Mouse (Mus musculus): ENCODE measurements around the gene Nrp2. TPM values are rescaled to one million over a fixed set of nuclear protein-coding genes. Genes with fewer than 3 reads are reported as not detected.

Gene Nrp2
- polyA plus RNA-seq, 1 experiment from 2014 or later: 40.9 TPM

GRCm38 (mm10) chr1:62718750-62719149 lies 15.7 kb downstream of the Nrp2 start:
- Histone ChIP-seq H3K36me3 (ENCODE audit: control insufficient read depth, insufficient read depth, low read length) (no peaks in the 10 kb centered on the region; the same call in 1 of the 2 replicates), H3K9me3 (ENCODE audit: control insufficient read depth, low read length) (no peaks in the 10 kb centered on the region), H3K4me1 (ENCODE audit: control insufficient read depth, insufficient read depth, low read length) (peaks cover 17% of the 10 kb centered on the region), H3K4me3 (ENCODE audit: low read depth, low read length) (no peak overlapping the region), H3K27me3 (ENCODE audit: control insufficient read depth, insufficient read depth, low read length) (no peaks in the 10 kb centered on the region), H3K9ac (ENCODE audit: low read length) (no peak overlapping the region), H3K4me2 (ENCODE audit: low read depth) (no peak overlapping the region), H3K27ac (ENCODE audit: low read depth, low read length) (no peak overlapping the region)
- 65% methylated on average over 8 of the region's 8 CpGs for WGBS
- no peak for ATAC-seq (ENCODE audit: insufficient read depth, low FRiP score, low TSS enrichment)
- no peak for DNase-seq (ENCODE audit: low spot score)

GRCm38 (mm10) chr1:62719770-62720169 lies 16.7 kb downstream of the Nrp2 start:
- 80% methylated on average over 6 of the region's 6 CpGs for whole genome bisulfite sequencing
- no peak for DNase-seq (ENCODE audit: low spot score)

GRCm38 (mm10) chr1:62720176-62720575 lies 17.1 kb downstream of the Nrp2 start:
- 68% methylated on average over 3 of the region's 3 CpGs for WGBS

More at GRCm38 (mm10) chr1:62719770-62720169, 16.7 kb downstream of the Nrp2 start:
- ATAC-seq (ENCODE audit: insufficient read depth, low FRiP score, low TSS enrichment): no peak
- no peak overlapping the region for H3K4me3 ChIP-seq (ENCODE audit: low read depth, low read length)
- no peak overlapping the region for H3K9ac ChIP-seq (ENCODE audit: low read length)
- no peaks in the 10 kb centered on the region; the same call in 1 of the 2 replicates for H3K36me3 ChIP-seq (ENCODE audit: control insufficient read depth, insufficient read depth, low read length)
- H3K9me3 ChIP-seq (ENCODE audit: control insufficient read depth, low read length): no peaks in the 10 kb centered on the region
- H3K4me2 ChIP-seq (ENCODE audit: low read depth): no peak overlapping the region
- peaks cover 17% of the 10 kb centered on the region for H3K4me1 ChIP-seq (ENCODE audit: control insufficient read depth, insufficient read depth, low read length)
- no peaks in the 10 kb centered on the region for H3K27me3 ChIP-seq (ENCODE audit: control insufficient read depth, insufficient read depth, low read length)
- H3K27ac ChIP-seq (ENCODE audit: low read depth, low read length): no peak overlapping the region

GRCm38 (mm10) chr1:62720727-62721705 lies 17.9 kb downstream of the Nrp2 start:
- H3K9ac ChIP-seq (ENCODE audit: low read length): no peak overlapping the region
- H3K4me3 ChIP-seq (ENCODE audit: low read depth, low read length): no peak overlapping the region
- H3K4me1 ChIP-seq (ENCODE audit: control insufficient read depth, insufficient read depth, low read length): peaks cover 17% of the 10 kb centered on the region
- no peak for ATAC-seq (ENCODE audit: insufficient read depth, low FRiP score, low TSS enrichment)
- no peak overlapping the region for H3K27ac ChIP-seq (ENCODE audit: low read depth, low read length)
- no peak for DNase-seq (ENCODE audit: low spot score)
- no peaks in the 10 kb centered on the region; the same call in 1 of the 2 replicates for H3K36me3 ChIP-seq (ENCODE audit: control insufficient read depth, insufficient read depth, low read length)
- H3K4me2 ChIP-seq (ENCODE audit: low read depth): no peak overlapping the region
- no peaks in the 10 kb centered on the region for H3K9me3 ChIP-seq (ENCODE audit: control insufficient read depth, low read length)
- 69% methylated on average over 13 of the region's 13 CpGs for WGBS
- H3K27me3 ChIP-seq (ENCODE audit: control insufficient read depth, insufficient read depth, low read length): no peaks in the 10 kb centered on the region

More at GRCm38 (mm10) chr1:62720176-62720575, 17.1 kb downstream of the Nrp2 start:
- Histone ChIP-seq H3K27ac (ENCODE audit: low read depth, low read length) (no peak overlapping the region), H3K4me2 (ENCODE audit: low read depth) (no peak overlapping the region), H3K9me3 (ENCODE audit: control insufficient read depth, low read length) (no peaks in the 10 kb centered on the region), H3K27me3 (ENCODE audit: control insufficient read depth, insufficient read depth, low read length) (no peaks in the 10 kb centered on the region), H3K4me1 (ENCODE audit: control insufficient read depth, insufficient read depth, low read length) (peaks cover 17% of the 10 kb centered on the region), H3K36me3 (ENCODE audit: control insufficient read depth, insufficient read depth, low read length) (no peaks in the 10 kb centered on the region; the same call in 1 of the 2 replicates), H3K4me3 (ENCODE audit: low read depth, low read length) (no peak overlapping the region), H3K9ac (ENCODE audit: low read length) (no peak overlapping the region)
- ATAC-seq (ENCODE audit: insufficient read depth, low FRiP score, low TSS enrichment): no peak
- no peak for DNase-seq (ENCODE audit: low spot score)

GRCm38 (mm10) chr1:62721706-62722187 lies 18.7 kb downstream of the Nrp2 start:
- Histone ChIP-seq H3K27me3 (ENCODE audit: control insufficient read depth, insufficient read depth, low read length) (no peaks in the 10 kb centered on the region), H3K4me3 (ENCODE audit: low read depth, low read length) (no peak overlapping the region), H3K27ac (ENCODE audit: low read depth, low read length) (no peak overlapping the region), H3K9ac (ENCODE audit: low read length) (no peak overlapping the region), H3K9me3 (ENCODE audit: control insufficient read depth, low read length) (no peaks in the 10 kb centered on the region), H3K36me3 (ENCODE audit: control insufficient read depth, insufficient read depth, low read length) (no peaks in the 10 kb centered on the region; the same call in 1 of the 2 replicates), H3K4me1 (ENCODE audit: control insufficient read depth, insufficient read depth, low read length) (peaks cover 12% of the 10 kb centered on the region), H3K4me2 (ENCODE audit: low read depth) (no peak overlapping the region)
- DNase-seq (ENCODE audit: low spot score) (no peak), ATAC-seq (ENCODE audit: insufficient read depth, low FRiP score, low TSS enrichment) (no peak)
- 84% methylated on average over 7 of the region's 7 CpGs for WGBS

GRCm38 (mm10) chr1:62722526-62722925 lies 19.4 kb downstream of the Nrp2 start:
- Histone ChIP-seq H3K27me3 (ENCODE audit: control insufficient read depth, insufficient read depth, low read length) (no peaks in the 10 kb centered on the region), H3K4me3 (ENCODE audit: low read depth, low read length) (no peak overlapping the region), H3K4me1 (ENCODE audit: control insufficient read depth, insufficient read depth, low read length) (peaks cover 10% of the 10 kb centered on the region), H3K9ac (ENCODE audit: low read length) (no peak overlapping the region), H3K4me2 (ENCODE audit: low read depth) (no peak overlapping the region), H3K9me3 (ENCODE audit: control insufficient read depth, low read length) (no peaks in the 10 kb centered on the region), H3K36me3 (ENCODE audit: control insufficient read depth, insufficient read depth, low read length) (no peaks in the 10 kb centered on the region; the same call in 1 of the 2 replicates), H3K27ac (ENCODE audit: low read depth, low read length) (no peak overlapping the region)
- ATAC-seq (ENCODE audit: insufficient read depth, low FRiP score, low TSS enrichment) (no peak), DNase-seq (ENCODE audit: low spot score) (peak; percentile 50)
- 68% methylated on average over 8 of the region's 8 CpGs for whole genome bisulfite sequencing

GRCm38 (mm10) chr1:62723891-62724290 lies 20.8 kb downstream of the Nrp2 start:
- no peaks in the 10 kb centered on the region; the same call in 1 of the 2 replicates for H3K36me3 ChIP-seq (ENCODE audit: control insufficient read depth, insufficient read depth, low read length)
- no peak for ATAC-seq (ENCODE audit: insufficient read depth, low FRiP score, low TSS enrichment)
- peaks cover 13% of the 10 kb centered on the region for H3K4me1 ChIP-seq (ENCODE audit: control insufficient read depth, insufficient read depth, low read length)
- no peak for DNase-seq (ENCODE audit: low spot score)
- no peak overlapping the region for H3K4me3 ChIP-seq (ENCODE audit: low read depth, low read length)
- no peak overlapping the region for H3K27ac ChIP-seq (ENCODE audit: low read depth, low read length)
- no peaks in the 10 kb centered on the region for H3K27me3 ChIP-seq (ENCODE audit: control insufficient read depth, insufficient read depth, low read length)
- no peak overlapping the region for H3K4me2 ChIP-seq (ENCODE audit: low read depth)
- 83% methylated on average over 5 of the region's 5 CpGs for WGBS
- H3K9ac ChIP-seq (ENCODE audit: low read length): no peak overlapping the region; the same call in 1 of the 2 replicates
- H3K9me3 ChIP-seq (ENCODE audit: control insufficient read depth, low read length): no peaks in the 10 kb centered on the region

GRCm38 (mm10) chr1:62724461-62725021 lies 21.5 kb downstream of the Nrp2 start:
- Histone ChIP-seq H3K4me1 (ENCODE audit: control insufficient read depth, insufficient read depth, low read length) (peaks cover 15% of the 10 kb centered on the region), H3K27ac (ENCODE audit: low read depth, low read length) (no peak overlapping the region), H3K4me3 (ENCODE audit: low read depth, low read length) (no peak overlapping the region), H3K36me3 (ENCODE audit: control insufficient read depth, insufficient read depth, low read length) (no peaks in the 10 kb centered on the region; the same call in 1 of the 2 replicates), H3K9ac (ENCODE audit: low read length) (no peak overlapping the region; the same call in 1 of the 2 replicates), H3K9me3 (ENCODE audit: control insufficient read depth, low read length) (no peaks in the 10 kb centered on the region), H3K4me2 (ENCODE audit: low read depth) (no peak overlapping the region), H3K27me3 (ENCODE audit: control insufficient read depth, insufficient read depth, low read length) (no peaks in the 10 kb centered on the region)
- DNase-seq (ENCODE audit: low spot score): no peak
- 68% methylated on average over 6 of the region's 6 CpGs for WGBS
- no peak for ATAC-seq (ENCODE audit: insufficient read depth, low FRiP score, low TSS enrichment)
